Mouse (Mus musculus) spleen, adult 2 months (tissue): Measurements from ENCODE around the gene Itga9. TPM values are rescaled to one million over a fixed set of nuclear protein-coding genes. Genes with fewer than 3 reads are reported as not detected.

Source experiments
- DNase-seq, 2 experiments: peaks; one replicate each; pipeline versions ENCODE4 v3.0.0 to v3.0.0-alpha.2; 2012 to 2021; ENCODE audit warnings: low spot score in 2 of 2, low read depth in 1 of 2
- H3K27ac ChIP-seq: fragments of 200-500 bp; 2 replicates; pipeline ENCODE4 v1.5.1; 2012; ENCODE audit warnings: low read length, inconsistent platforms; ENCODE audit not compliant: insufficient read depth
- H3K27me3 ChIP-seq: fragments of 200-500 bp; 2 replicates; pipeline ENCODE4 v1.6.1; 2012; ENCODE audit warnings: mild to moderate bottlenecking, moderate library complexity, low read length, inconsistent platforms; ENCODE audit not compliant: control insufficient read depth, insufficient read depth
- H3K36me3 ChIP-seq: fragments of 200-500 bp; 2 replicates; pipeline ENCODE4 v1.6.1; 2012; ENCODE audit warnings: mild to moderate bottlenecking, low read length, inconsistent platforms; ENCODE audit not compliant: control insufficient read depth, insufficient read depth
- H3K4me1 ChIP-seq: fragments of 200-500 bp; 2 replicates; pipeline ENCODE4 v1.6.1; 2011; ENCODE audit warnings: inconsistent platforms; ENCODE audit not compliant: control insufficient read depth, insufficient read depth, insufficient read length
- H3K4me3 ChIP-seq: fragments of 200-500 bp; 2 replicates; pipeline ENCODE4 v1.5.1; 2011; ENCODE audit warnings: mild to moderate bottlenecking, inconsistent platforms; ENCODE audit not compliant: insufficient read depth, insufficient read length; ENCODE audit errors: extremely low read depth
- CTCF ChIP-seq: fragments of 200-500 bp; IDR thresholded peaks from 2 replicates; pipeline ENCODE4 v1.5.1; 2011; ENCODE audit warnings: mild to moderate bottlenecking, inconsistent platforms; ENCODE audit not compliant: insufficient read depth, insufficient read length, insufficient replicate concordance; ENCODE audit errors: extremely low read depth
- POLR2A ChIP-seq: fragments of 200-500 bp; IDR thresholded peaks from 2 replicates; pipeline ENCODE4 v1.6.1; 2011; ENCODE audit warnings: low read depth, low read length, inconsistent platforms
- WGBS: fragments of 180-500 bp; shearing (Covaris S2); methylation state at CpG from one replicate; pipeline ENCODE4 v1.1.7; 2018; 5-methylcytosine and 5-hydroxymethylcytosine counted together
- polyA plus RNA-seq: library from polyadenylated mRNA; depleted of rRNA; stranded (reverse); fragments of >200 nt; gene quantifications from 2 replicates; pipeline ENCODE4 v1.2.3, GENCODE M21; 2012

Itga9 gene
- polyA plus RNA-seq, 1 experiment: 11.8 TPM

DNA sequence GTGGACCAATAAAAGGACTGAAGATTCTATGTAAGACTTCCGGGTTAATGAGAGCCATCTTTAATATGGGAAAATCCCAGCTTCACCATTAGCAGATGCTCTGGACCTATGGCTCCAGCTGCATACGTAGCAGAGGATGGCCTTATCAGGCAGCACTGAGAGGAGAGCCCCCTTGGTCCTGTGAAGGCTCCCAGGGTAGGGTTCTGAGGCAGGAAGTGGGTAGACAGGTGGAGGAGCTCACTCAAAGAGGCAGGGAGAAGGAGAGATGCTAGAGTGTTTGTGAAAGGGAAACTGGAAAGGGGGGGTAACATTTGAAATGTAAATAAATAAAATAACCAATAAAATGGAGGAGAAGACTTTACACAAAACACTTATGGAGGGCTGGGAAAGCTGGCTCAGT, 145.9 kb downstream of the Itga9 start:
- WGBS: 84% methylated on average over 2 of the region's 2 CpGs

DNA sequence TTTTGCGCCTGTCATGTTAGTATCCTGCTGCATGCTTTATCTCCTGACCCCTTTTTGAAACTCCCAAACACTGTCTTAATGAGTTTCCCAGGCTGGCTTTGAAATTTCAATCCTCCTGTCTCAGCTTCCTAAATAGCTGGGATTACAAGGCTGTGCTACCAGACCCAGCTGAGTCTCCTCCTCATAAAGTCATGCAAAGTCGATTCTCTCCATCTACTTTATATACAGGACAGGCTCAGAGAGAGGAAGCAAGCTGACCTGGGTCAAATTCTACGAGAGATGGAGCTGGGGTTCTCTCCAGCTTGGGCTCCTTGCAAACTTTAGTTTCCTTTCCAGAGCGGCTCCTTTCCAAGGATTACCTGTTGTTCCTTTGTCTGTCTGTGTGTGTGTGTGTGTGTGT, 153.0 kb downstream of the Itga9 start:
- H3K4me1 ChIP-seq: no peaks in the 10 kb centered on the region; the same call in 1 of the 2 replicates
- no peak for TF ChIP-seq CTCF
- TF ChIP-seq POLR2A: no peak
- 76% methylated on average over 4 of the region's 4 CpGs for WGBS

More for the DNA sequence above, 145.9 kb downstream of the Itga9 start:
- no peaks in the 10 kb centered on the region for H3K36me3 ChIP-seq
- TF ChIP-seq CTCF (no peak), POLR2A (no peak)
- H3K4me3 ChIP-seq: no peak overlapping the region
- H3K27me3 ChIP-seq: no peaks in the 10 kb centered on the region
- H3K27ac ChIP-seq: no peak overlapping the region
- DNase-seq: no peak
- H3K4me1 ChIP-seq: peaks cover 6% of the 10 kb centered on the region; the same call in 1 of the 2 replicates

DNA sequence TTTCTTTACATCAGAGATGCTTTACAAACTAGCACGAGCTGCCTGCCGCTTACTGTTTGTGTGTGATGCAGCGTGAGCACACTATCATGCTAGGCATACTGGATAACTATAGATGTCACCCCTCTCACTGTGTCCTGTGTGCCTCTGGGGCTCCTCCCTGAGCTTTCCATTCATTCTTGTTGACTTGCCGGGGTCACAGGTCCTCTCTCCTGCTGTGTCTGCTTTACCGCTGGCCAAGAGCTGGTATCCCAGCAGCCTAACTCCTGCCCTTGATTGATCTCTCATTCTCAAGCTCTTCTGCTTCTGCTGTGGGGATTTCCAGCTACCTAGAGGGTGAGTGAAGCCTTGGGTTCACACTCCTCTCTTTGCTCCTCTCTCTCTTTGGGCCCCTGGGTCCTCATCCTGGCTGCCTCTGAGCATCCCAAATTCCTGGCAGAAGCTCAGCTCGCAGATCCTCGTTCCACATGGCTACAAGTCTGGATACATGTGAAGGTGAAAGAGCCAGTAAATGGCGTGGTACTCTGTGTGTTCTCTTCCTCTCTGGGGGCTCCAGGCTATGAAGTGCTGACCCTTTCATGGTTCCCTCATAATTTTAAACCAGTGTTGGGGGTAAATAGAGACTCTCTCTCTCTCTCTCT, 155.6 kb downstream of the Itga9 start:
- WGBS: 85% methylated on average over 8 of the region's 8 CpGs
- Histone ChIP-seq H3K4me1 (no peaks in the 10 kb centered on the region; the same call in 1 of the 2 replicates), H3K36me3 (no peaks in the 10 kb centered on the region), H3K27ac (no peak overlapping the region; the same call in 1 of the 2 replicates), H3K4me3 (no peak overlapping the region), H3K27me3 (no peaks in the 10 kb centered on the region)
- no peak for DNase-seq
- TF ChIP-seq POLR2A: no peak
- TF ChIP-seq CTCF: no peak

More for the DNA sequence above, 153.0 kb downstream of the Itga9 start:
- H3K4me3 ChIP-seq: no peak overlapping the region
- no peak for DNase-seq
- H3K36me3 ChIP-seq: no peaks in the 10 kb centered on the region
- H3K27me3 ChIP-seq: no peaks in the 10 kb centered on the region
- no peak overlapping the region for H3K27ac ChIP-seq

DNA sequence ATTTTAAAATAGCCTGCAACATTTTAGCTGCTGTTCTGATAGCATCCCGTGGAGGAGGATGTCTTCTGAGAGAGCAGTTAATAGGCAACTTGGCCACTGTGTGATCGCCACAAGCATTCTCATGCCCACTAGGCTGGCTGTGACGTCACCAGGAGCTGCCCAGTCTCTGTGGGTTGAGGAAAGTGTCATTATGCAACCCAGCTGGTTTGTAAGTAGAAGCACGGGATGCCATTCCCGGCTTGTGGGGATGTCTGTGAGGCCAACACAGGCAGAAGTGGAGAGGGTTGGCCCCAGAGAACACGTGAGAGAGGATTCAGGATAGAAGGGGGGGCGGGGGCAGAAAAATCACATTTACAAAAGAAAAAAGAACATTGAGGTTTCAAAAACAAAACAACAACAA, 156.3 kb downstream of the Itga9 start:
- H3K36me3 ChIP-seq: no peaks in the 10 kb centered on the region
- no peaks in the 10 kb centered on the region for H3K27me3 ChIP-seq
- no peaks in the 10 kb centered on the region; the same call in 1 of the 2 replicates for H3K4me1 ChIP-seq
- TF ChIP-seq POLR2A (no peak), CTCF (no peak)
- no peak overlapping the region; the same call in 1 of the 2 replicates for H3K27ac ChIP-seq
- no peak overlapping the region for H3K4me3 ChIP-seq
- 77% methylated on average over 7 of the region's 7 CpGs for WGBS
- no peak for DNase-seq

DNA sequence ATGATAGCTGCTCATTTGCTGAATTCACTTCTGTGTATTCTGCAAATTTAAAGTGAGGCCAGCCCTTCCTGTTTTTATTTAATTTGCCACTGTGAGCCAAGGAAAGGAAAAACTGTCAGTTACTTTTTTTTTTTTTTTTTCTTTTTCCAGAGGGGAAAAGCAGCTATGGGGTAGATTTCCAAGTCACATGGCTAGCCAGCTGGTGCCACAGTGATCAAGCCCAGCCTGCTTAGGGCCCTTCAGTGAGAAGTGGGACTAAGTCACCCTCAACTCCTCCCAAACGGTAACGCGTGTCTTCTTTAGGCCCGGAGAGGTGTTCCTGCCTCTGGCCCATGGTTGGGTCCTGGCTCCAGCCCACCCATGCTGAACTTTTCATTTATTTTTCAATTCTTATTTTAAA, 156.7 kb downstream of the Itga9 start:
- Histone ChIP-seq H3K4me3 (no peak overlapping the region), H3K4me1 (no peaks in the 10 kb centered on the region; the same call in 1 of the 2 replicates), H3K27ac (no peak overlapping the region), H3K36me3 (no peaks in the 10 kb centered on the region), H3K27me3 (no peaks in the 10 kb centered on the region)
- WGBS: 85% methylated on average over 4 of the region's 4 CpGs
- TF ChIP-seq POLR2A: no peak
- TF ChIP-seq CTCF: no peak
- no peak for DNase-seq

DNA sequence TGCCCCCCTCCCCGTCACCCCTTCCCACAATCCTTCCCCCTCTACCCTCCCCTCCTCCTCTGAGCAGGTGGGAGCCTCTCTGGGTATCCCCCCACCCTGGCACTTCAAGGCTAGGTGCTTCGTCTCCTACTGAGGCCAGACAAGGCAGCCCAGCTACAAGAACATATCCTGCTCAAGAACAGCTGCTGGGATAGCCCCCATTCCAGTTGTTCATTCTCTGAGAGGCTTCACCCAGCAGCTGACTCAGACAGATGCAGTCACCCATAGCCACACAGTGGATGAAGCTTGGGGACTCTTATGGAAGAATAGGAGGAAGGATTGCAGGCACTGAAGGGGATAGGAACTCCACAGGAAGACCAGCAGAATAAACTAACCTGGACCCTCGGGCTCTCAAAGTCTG, 157.2 kb downstream of the Itga9 start:
- H3K36me3 ChIP-seq: no peaks in the 10 kb centered on the region
- DNase-seq: no peak
- TF ChIP-seq CTCF (no peak), POLR2A (no peak)
- no peaks in the 10 kb centered on the region for H3K27me3 ChIP-seq
- no peaks in the 10 kb centered on the region; the same call in 1 of the 2 replicates for H3K4me1 ChIP-seq
- H3K27ac ChIP-seq: no peak overlapping the region
- no peak overlapping the region for H3K4me3 ChIP-seq
- 89% methylated on average over 3 of the region's 3 CpGs for WGBS

DNA sequence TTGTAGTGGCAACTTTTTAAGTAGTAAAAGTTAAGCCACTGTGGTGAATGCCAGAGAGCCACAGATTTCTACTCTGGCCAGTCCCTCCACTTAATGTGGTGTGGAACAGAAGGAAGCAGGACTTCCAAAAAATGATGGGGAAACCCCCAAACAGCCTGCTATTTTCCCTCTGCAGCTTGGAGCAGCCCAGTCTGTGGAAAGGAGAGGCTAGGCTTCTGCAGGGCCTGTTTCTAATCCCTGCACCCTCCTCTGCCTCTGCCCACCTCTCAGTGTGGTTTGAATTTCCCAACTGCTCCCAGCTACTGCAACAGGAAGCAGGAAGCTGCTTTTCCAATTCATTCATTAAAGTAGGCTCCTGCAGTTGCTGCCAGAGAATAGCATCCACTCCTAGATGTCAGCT, 158.6 kb downstream of the Itga9 start:
- no peak overlapping the region for H3K27ac ChIP-seq
- H3K27me3 ChIP-seq: no peaks in the 10 kb centered on the region
- no peak overlapping the region for H3K4me3 ChIP-seq
- H3K36me3 ChIP-seq: no peaks in the 10 kb centered on the region
- no peak for TF ChIP-seq POLR2A
- TF ChIP-seq CTCF: no peak
- no peak for DNase-seq
- H3K4me1 ChIP-seq: no peaks in the 10 kb centered on the region; the same call in 1 of the 2 replicates
